Mouse (Mus musculus): Measurements from ENCODE around the gene Micall2. TPM values are rescaled to one million over a fixed set of nuclear protein-coding genes. Genes with fewer than 3 reads are reported as not detected.

Micall2 gene
- total and polyA plus RNA-seq, 3 experiments = 5.4 to 17.6 TPM; not detected in 1

DNA sequence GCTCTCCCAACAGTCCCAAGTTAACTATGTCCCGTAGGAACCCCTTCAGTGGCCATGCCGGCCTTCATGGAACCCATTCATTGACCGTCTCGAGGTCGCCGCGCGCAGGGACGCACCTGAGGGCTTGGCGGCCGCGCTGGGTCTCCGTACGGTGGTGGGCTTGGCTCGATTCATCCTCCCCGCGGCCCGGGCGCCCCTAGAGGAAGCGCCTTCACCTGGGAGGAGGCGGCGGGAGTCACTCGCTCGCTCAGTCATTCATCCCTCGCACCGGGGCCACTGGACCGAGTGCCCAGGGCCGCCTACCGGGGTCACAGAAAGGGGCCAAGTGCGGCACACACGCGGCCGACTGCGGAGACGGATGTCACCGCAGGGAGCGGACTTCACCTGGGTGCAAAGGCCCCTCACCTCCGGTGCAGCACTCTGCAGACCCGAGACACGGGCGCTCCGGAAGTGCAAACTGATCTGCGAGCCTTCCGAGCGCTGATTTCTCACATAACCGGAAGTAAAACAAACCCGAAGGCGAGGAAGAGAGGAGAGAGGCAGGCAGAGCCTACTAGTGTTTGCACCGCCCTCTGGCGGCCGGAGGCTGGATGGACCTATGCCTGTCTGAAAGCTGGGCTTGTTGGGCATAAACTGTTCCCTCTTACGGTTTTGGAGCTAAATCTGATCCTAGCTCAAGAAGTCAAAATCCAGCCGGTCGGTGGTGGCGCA lies 39.2 kb upstream of the Micall2 start, which contains the start of gene Ints1 (continued):
- no peak for TF ChIP-seq ZNF384 (IDR thresholded peaks at IDR 0.05; ENCODE audit: low read depth, low read length)
- TF ChIP-seq MAX (IDR thresholded peaks at IDR 0.05; ENCODE audit: low read length) = peak; percentile 70
- TF ChIP-seq POLR2A (IDR thresholded peaks at IDR 0.05; ENCODE audit: control insufficient read depth in 1 of 2, insufficient read depth in 1 of 2, low read depth in 1 of 2, low read length in 2 of 2, poor library complexity in 1 of 2) = peak; percentile 53 to 84; a peak in 3 of 4 replicates
- TF ChIP-seq SIN3A (IDR thresholded peaks at IDR 0.05; ENCODE audit: low read length) = peak; percentile 98
- no peak for TF ChIP-seq NRF1 (IDR thresholded peaks at IDR 0.05; ENCODE audit: insufficient read depth, low read depth, low read length, poor library complexity, severe bottlenecking)
- TF ChIP-seq MAFK (IDR thresholded peaks at IDR 0.05; ENCODE audit: borderline replicate concordance, low read depth, low read length) = no peak
- TF ChIP-seq TCF12 (IDR thresholded peaks at IDR 0.05; ENCODE audit: low read depth, low read length) = peak; percentile 58
- TF ChIP-seq EP300 (IDR thresholded peaks at IDR 0.05; ENCODE audit: low read depth in 1 of 2, low read length in 2 of 2) = peak in 1 of 2 experiments; percentile 41; a peak in 2 of 4 replicates
- TF ChIP-seq CHD2 (IDR thresholded peaks at IDR 0.05; ENCODE audit: low read length) = peak; percentile 71
- peak; percentile 96 for TF ChIP-seq HCFC1 (IDR thresholded peaks at IDR 0.05; ENCODE audit: low read depth, low read length)
- no peak for TF ChIP-seq TAL1 (IDR thresholded peaks at IDR 0.05; ENCODE audit: low read length)
- no peak for TF ChIP-seq JUND (IDR thresholded peaks at IDR 0.05; ENCODE audit: low read depth, low read length)
- no peak for TF ChIP-seq RAD21 (IDR thresholded peaks at IDR 0.05; ENCODE audit: low read depth, low read length)
- TF ChIP-seq CTCF (IDR thresholded peaks at IDR 0.05 in 2 of 3, conservative IDR thresholded peaks at IDR 0.05 in 1 of 3; ENCODE audit: control insufficient read depth in 1 of 3, insufficient read depth in 1 of 3, low read depth in 2 of 3, low read length in 3 of 3, poor library complexity in 1 of 3, severe bottlenecking in 1 of 3) = peak; percentile 94 to 96 (median 94)
- 0 out of 2 replicates have a peak, but pooled peaks have one; percentile 23 for TF ChIP-seq GATA1 (IDR thresholded peaks at IDR 0.05; ENCODE audit: low read depth, low read length)

- H3K9ac ChIP-seq (ENCODE audit: control insufficient read depth, low read depth, low read length, poor library complexity, severe bottlenecking) = no peak overlapping the region
- H3K36me3 ChIP-seq (ENCODE audit: control insufficient read depth in 1 of 2, insufficient read depth in 2 of 2, low read length in 2 of 2) = peaks cover 0 to 2% of the 10 kb centered on the region in 2 experiments; a peak in 2 of 4 replicates
Observed at GRCm38 (mm10) chr5:139768216-139768615, 32.1 kb upstream of the Micall2 start.

More at GRCm38 (mm10) chr5:139768216-139768615, 32.1 kb upstream of the Micall2 start:
- Histone ChIP-seq H3K79me2 (ENCODE audit: control insufficient read depth, insufficient read depth, low read length, poor library complexity) (no peaks in the 10 kb centered on the region), H3K4me1 (ENCODE audit: control insufficient read depth in 1 of 2, insufficient read depth in 2 of 2, low read length in 2 of 2) (no peaks in the 10 kb centered on the region), H3K27ac (ENCODE audit: control insufficient read depth, low read depth, low read length) (no peak overlapping the region), H3K9me3 (replicated peaks; ENCODE audit: insufficient read depth, low read length) (no peaks in the 10 kb centered on the region), H3K27me3 (ENCODE audit: control insufficient read depth in 1 of 2, insufficient read depth in 2 of 2, low read length in 2 of 2) (no peaks in the 10 kb centered on the region), H3K4me3 (ENCODE audit: control insufficient read depth in 1 of 2, insufficient read depth in 1 of 2, low read depth in 2 of 2, low read length in 2 of 2) (no peak overlapping the region)
- DNase-seq (ENCODE audit: low read depth, low spot score) = no peak
- no peak for TF ChIP-seq NRF1 (IDR thresholded peaks at IDR 0.05; ENCODE audit: insufficient read depth, low read depth, low read length, poor library complexity, severe bottlenecking)
- TF ChIP-seq TBP (IDR thresholded peaks at IDR 0.05; ENCODE audit: low read depth, low read length) = no peak
- TF ChIP-seq ZNF384 (IDR thresholded peaks at IDR 0.05; ENCODE audit: low read depth, low read length) = no peak
- no peak for TF ChIP-seq HCFC1 (IDR thresholded peaks at IDR 0.05; ENCODE audit: low read depth, low read length)
- TF ChIP-seq GATA1 (IDR thresholded peaks at IDR 0.05; ENCODE audit: low read depth, low read length) = no peak
- no peak for TF ChIP-seq CHD1 (IDR thresholded peaks at IDR 0.05; ENCODE audit: low read depth, low read length)
- TF ChIP-seq SMC3 (IDR thresholded peaks at IDR 0.05; ENCODE audit: low read depth, low read length) = no peak
- no peak for TF ChIP-seq TAL1 (IDR thresholded peaks at IDR 0.05; ENCODE audit: low read length)
- TF ChIP-seq RAD21 (IDR thresholded peaks at IDR 0.05; ENCODE audit: low read depth, low read length) = no peak

Data from MEL (cell line).